Mouse (Mus musculus) lung, postnatal 4 days (tissue): ENCODE measurements around the gene Plcd3.
A peak's percentile ranks its signal among the peaks of the same experiment; 100 is the strongest.

ENCODE experiments used
- DNase-seq, 2 experiments: peaks; one replicate each; pipeline ENCODE4 v3.0.0; 2021

Gene Plcd3

DNA sequence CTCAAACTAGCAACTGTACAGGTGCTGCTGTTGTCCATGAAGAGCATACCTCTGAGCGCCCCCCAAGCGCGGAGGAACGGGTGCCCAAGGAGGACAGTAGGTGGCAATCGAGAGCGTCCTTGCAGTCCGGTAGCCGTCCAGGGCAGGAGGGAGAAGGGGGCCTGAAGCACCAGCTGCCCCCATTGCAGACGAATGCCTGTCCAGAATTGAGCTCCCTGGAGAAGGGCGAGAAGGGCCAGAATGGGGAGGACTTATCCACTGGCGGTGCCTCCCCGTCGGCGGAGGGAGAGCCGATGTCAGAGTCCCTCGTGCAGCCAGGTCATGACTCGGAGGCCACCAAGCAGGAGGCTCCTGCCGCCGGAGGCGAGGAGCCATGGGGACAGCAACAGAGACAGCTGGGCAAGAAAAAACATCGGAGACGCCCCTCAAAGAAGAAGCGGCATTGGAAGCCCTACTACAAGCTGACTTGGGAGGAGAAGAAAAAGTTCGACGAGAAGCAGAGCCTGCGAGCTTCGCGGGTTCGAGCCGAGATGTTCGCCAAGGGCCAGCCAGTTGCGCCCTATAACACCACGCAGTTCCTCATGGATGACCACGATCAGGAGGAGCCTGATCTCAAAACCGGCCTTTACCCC lies 15.6 kb upstream of the Plcd3 start:
- DNase-seq, result peak; percentile 86 to 87

DNA sequence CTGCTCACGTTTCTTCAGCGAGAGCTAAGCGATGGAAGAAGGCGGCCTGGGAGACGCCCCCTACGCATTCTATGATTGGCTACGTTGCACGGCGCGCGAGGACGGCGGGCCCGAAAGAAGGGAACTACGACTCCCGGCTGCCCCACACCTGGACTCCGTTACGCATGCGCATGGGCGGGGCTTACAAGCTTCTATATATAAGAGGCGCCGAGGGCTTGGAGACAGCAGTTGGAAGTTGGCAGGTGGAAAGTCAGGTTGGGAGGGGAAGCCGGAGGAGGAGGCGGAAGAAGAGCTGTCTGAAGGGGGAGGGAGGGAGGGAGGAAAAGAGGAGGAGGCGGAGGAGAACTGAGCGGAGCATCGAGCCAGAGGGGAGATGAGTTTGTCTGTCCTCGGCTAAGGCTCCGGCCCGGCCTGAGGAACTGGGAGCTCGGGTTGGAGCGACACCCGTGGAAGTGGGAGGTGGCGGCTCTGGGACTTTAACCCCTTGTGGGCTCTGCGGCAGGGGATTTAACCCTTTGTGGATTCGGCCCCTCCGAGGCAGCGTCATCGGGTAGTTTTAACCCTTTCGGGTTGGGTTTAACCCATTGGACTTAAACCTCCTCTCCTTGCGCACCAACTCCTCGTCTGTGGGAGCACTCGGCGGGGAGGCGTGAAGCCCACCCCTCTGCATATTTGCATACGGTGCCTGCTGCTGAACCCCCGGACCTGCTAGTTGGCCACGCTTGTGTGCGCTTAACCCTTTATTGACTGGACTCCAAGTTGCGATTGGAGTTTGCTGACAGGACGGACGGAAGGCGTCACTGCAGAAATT lies 14.8 kb upstream of the Plcd3 start, which contains the start of gene Hexim1:
TSS of gene Hexim1 (plus strand) at position 224 of the 811 bp plus-strand sequence.
- peak; percentile 100 for DNase-seq

DNA sequence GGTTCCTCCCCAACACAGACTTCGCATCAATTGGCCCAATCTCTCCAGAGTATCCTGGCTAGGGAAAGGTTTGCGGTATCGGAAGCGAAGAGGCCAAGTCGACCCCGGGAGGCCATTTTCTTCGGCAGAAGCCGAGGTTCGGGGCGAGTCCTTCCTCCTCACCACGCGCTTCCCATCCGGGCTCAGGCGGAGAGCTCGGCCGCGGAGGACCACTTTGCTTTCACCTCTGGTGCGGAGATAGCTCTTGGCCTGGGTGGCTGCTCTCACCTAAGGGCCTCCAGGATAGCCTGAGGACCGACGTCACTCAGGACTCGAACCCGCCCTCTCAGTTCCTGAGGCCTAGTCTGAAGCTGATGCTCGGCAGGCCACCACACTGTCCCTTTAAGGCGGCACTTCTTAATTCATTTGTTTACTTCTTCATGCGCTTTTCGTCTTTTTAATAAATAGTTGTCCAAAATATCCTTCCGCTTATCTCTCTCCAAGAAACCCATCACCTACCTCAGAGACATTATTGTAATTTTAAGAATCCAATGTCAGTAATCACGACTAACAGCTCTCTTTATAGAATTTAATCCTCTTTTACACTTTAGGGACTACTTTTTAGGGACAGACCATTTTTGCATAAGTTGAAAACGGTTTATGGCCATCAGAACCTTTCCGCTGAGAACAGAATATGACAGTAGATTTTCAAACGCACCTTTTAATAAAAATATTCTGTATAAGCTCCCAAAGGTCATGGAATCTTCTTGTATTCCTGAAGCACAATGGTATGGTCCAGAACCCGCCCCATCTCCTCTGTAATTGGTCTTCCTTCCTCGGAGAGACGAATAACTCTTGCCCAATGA lies 13.9 kb upstream of the Plcd3 start:
- peak; percentile 86 to 91 for DNase-seq

DNA sequence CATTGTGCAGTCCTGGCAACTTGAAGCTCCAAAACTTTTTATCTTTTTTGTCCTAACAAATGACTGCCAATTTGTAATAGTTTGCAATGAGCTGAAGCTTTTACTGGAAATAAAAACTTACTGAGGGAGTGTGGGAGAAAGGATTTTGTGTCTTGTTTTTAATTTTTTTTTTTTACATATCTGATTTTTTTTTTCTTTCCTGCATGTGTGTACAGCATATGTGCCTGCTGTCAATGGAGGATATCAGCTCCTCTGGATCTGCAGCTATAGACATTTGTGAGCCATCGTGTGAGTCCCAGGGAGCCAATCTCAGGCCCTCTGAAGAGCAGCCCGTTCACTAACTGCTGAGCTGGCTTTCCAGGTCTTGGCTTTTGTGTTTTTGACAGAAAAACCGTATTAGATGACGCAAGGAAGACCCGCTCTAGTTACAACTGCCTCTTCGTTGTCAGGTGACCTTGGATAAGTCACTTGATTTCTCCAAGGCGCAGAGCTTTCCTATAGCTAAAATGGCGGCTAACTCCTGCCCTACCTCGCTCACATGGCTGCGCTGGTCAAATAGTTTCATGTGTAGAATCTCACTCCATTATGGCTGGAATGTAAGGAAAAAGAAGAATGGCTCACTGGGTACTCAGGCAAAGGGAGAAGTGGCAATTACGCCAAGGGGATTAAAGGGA lies 12.9 kb upstream of the Plcd3 start:
- DNase-seq, result peak in 1 of 2 experiments; percentile 21

DNA sequence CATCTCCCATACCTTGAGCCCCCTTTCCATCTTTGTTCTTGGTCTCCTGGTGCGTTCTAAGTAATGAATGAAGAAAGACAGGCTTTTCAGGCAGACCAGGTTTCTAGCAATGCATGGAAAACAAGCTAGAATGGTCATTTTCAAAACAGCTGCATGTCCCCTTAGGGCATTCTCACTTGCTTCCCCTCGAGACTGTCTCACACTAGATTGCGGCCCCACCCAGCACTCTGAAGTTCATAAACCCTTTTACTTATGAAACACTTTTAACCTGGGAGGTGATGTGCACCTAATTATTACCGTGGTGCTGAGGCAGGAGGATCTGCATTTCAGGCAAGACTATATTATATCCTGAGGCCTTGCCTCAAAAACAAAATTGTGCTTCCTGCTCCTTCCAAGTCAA lies 12.3 kb upstream of the Plcd3 start:
- DNase-seq, result no peak

DNA sequence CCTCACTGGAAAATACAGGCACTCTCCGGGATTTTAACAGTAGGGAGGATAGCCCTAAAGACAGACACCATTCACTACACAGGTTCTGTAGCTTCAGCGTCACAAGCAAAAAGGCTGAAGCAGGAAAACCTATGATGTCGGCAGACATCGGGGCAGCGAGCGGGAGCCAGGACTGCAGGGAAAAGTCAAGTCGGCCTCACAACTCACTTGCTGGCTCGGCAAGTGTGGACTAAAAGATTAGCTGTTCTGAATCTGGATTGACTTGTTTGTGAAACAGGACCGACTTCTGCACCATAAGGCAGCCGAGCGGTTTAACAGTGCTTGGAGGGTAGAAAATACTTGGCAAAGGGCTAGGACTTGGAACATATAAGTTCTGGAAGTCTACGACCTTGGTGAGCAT lies 11.5 kb upstream of the Plcd3 start:
- DNase-seq, result peak in 1 of 2 experiments; percentile 21

DNA sequence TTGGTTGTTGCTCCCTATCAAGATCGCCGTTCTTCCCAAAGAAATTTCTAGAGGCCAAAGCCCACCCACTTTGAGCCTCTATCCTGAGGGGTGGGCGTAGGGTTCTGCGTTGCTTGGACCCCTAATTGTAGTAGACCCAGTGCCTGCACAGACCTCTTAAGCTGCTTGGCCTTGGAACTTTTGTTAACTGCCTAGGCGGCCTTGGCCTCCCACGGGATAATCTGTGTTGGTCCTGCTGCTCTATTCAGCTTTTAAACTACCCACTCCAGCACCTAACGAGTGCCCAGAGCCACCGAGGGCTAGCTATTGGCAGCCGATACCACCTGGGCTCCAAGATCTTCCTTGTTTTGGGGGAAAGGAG lies 11.1 kb upstream of the Plcd3 start:
- no peak for DNase-seq

DNA sequence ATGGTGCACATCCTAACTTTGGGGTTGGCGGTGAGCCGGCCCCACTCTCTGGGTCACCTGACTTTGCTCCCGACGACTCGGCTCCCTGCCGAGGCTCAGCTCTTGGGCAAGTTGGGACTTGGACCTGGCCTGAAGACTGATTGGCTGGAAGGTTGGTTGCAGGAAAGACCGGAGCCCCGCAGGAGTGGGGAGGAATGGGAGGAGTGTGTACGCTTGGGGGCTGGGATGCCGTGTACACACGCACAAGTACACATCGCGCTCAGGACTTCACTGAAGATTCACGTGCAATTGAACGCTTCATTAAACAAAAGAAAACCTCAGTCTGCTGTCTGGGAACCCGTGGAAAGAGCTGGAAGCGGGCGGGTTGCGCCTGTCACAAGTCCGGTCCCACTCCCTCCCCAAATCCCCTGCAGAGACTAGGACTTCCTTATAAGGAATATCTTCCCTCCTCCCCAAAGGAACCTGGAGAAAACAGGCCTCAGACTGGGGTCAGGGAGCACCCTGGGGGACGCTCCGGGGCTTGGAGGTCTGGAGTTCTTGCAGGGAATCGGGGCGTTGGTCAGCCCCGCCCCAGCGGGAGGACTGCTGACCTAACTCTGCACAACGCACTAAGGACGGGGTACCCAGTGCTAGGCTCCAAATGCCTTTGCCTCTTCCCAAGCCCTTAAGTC lies 10.6 kb upstream of the Plcd3 start:
- DNase-seq, result peak; percentile 77 to 89

DNA sequence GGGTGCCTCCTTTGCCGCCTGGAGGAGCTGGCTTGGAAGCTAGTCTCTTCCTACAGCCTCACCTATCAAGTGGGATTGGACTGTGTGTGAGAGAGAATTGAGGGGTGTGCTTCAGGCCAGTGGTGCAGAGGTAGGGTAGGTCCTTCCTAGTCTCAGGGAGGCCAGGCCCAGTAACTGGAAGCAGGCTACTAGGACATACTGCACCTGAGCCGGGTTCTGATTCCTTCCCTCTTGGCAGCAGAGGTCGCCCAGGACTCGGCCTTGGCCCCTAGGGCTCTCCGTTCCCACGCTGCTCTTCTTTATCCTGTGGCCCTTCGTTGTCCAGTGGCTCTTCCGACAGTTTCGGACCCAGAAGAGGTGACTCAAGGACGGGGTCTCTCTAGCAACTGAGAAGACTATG lies 9.8 kb upstream of the Plcd3 start:
- DNase-seq, result peak in 1 of 2 experiments; percentile 21

DNA sequence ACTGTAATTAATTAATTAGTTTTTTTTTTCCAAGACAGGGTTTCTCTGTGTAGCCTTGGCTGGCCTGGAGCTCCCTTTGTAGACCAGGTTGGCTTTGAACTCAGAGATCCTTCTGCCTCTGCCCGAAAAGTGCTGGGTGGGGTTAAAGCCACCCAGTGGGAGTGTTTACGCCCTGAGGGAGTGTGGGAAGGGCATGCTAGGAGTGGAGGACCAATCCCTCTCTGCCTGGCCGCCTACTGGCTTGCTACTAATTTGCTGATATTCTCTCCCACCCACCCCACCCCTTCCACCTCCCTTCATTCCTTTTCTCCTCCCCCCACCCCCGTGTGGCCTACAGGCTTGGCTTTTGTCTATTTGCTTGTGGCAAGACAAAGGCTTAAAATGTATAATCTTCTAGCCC lies 4.9 kb upstream of the Plcd3 start:
- DNase-seq, result no peak

DNA sequence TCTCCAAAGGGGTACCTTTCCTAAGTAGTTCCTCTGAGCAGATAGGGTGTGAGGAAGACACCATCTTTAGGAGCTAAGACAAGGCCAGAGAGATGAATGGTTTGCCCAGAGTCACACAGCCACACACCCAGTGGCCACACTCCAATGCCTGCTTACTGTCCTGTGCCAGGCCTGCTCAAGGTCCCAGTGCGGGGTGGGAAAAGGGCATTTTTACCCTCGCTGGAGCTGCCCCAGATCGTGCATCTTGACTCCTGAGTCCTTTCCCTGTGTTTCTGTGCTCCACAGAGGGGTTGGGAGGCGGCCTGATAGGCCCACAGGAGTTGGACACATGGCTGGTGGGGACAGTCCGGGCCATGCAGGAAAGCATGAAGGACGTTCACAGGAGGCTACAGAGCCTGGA lies 4.4 kb upstream of the Plcd3 start:
- no peak for DNase-seq

DNA sequence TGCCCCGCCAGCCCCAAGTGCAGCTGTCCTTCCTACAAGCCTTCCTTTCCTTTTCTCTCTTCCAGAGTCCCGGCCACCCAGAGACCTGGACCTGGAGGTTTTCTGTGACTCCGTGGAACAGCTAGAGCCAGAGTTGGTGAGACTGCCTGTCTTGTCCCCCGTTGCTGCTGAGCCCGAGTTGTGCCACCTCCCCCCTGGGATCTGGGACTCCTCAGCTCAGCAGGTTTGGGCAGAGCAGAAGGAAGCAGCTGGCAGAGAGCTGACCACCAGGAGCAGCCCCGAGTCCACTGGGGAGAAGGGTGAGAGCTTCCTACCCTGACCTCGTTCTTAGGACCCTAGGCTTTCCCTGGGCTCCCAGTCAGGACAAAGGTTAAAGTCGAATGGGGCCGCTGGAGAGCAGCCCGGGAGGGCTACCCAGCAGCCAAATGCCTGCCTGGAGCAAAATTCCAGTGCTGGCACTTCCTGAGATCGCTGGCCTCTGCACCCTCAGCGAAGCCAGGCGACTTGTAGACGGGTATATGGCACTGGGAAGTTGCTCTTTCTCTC lies 3.8 kb upstream of the Plcd3 start:
- no peak for DNase-seq

DNA sequence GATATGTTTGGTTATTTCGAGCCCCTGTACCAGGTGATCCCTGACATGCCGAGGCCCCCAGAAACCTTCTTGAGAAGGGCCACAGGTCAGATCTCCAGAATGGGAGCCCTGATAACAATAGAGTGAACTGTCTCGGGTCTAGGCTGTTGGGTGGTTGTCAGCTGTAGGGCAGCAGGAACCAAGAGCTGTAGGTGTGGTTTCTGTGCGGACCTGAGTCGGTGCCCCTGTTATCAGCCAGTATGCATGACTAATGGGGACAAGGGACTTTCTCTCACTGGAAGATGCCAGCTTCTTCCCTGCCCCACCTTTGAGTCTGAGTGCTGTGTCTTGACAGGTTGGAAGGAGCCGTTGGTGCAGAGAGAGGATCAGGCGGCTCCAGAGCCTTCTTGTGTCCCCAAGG lies 3.0 kb upstream of the Plcd3 start:
- no peak for DNase-seq

DNA sequence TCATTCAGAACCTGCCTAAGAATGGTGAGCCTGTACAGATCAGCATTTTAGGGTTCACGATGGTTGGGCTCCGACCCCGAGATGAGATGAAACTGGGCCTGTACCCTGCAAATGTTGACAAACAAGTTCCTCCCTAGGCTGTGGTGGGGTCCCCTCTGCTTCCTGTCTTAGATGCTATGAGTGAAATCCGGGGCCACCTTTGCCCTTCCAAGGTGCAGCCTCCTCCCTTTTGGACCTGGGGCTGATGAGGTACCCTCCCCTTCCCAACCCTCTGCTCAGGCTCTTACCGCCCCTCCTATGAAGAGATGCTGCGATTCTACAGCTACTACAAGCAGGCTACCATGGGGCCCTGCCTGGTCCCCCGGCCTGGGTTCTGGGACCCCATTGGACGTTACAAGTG lies 2.2 kb upstream of the Plcd3 start:
- DNase-seq, result peak in 1 of 2 experiments; percentile 22

DNA sequence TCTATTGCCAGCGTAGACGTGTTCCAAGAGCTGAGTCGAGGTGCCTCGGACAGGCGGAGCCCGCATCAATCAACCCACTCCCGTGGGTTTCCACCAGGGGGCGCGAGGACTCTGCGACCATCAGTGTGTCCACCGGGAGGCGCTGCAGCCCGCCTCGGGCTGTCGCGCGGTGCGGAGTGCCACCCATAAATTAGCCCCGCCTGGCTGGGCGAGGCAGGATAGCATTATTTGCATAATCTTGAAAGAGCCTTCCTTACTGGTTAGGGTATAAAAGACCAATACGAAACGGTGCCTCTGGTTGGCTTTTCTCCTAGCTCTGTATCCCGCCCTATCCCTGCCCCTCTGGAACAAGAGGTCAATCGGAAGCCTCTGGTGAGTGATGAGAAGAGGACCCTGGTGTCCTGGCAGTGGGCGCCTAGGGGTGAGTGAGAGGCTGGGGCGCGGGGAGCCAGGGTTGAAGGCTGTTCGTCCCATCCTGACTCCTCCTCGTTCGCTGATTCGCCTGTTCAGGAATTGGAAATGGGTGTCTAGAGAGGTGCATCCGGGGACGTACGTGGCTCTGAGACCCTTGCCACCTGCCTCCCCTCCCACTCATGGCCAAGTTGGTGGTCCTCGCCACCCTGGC lies 1.4 kb upstream of the Plcd3 start:
- DNase-seq, result peak; percentile 97 to 99

DNA sequence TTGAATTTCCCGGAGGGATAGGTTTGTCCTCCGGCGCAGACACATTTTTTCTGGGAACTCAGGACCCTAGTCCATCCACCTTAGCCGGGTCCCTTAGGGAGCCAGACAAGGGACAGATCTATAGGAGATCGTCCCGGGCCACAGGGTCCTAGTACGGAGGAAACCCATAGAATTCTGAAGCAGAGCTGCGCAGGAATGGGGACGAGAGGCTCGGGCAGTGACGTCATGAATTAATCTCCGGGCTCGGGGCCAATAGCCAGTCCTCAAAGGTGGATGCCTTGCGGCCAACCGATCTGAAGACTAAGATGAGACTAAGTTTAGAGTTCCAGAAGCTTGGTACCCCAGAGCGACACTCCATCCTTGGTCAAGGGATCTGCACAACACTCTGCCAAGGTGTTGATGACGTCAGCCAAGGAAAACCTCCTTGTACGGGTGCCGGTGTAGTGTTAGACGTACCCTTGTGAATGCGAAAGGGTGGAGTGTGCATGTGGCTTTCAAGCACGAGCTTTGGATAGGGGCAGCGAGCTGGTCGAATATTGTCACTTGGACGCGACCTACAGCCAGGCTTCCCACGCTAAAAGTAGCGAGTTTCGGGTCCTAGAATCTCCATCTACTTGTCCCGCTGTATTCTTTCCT lies 526 bp upstream of the Plcd3 start:
- peak; percentile 78 to 81 for DNase-seq

DNA sequence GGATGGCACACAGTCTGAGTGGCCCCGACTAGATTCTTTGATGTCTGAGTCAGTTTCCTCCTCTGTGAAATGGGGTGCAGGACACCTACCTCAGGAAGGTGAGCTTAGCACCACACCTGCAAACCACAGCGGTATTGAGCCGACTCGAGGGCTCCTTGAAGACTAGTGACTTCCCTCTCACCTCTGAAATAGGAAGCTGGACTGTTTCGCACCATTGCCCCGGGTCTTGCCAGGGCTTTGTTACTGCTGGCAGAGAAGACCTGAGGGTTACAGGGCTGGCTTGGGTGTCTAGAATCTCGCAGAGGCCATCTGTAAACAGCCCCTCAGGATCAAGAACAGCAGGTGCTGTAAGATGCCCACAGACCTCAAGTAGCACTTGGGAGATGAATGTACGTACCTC lies 1.1 kb downstream of the Plcd3 start:
- DNase-seq, result peak in 1 of 2 experiments; percentile 21

DNA sequence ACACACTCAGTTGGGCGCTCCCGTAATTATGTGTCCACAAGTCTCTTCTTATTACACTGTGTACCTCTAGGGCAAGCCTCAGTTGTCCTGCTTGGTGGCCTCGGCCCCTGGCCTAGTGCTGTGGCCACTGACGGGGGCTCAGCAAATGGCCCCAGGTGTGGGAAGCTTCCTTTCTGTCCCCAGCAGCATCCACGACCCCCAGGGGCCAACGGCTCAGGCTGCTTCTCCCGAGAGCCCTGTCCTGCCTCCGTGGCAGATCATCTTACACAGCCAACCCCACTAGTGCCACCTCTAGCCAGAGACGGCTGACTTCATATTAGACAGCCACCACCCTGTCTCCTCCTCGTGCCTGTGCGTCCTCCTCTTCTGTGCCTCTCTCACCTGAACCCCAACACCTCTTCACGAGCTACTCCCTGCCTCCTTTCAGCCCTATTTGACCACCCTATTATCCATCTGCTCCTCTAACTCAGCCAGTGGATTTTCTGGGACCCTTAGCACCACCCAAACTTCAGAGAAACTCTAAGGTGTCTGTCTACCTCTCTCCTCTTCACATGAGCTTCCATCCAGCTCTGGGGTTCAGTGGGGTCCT lies 2.0 kb downstream of the Plcd3 start:
- DNase-seq, result peak in 1 of 2 experiments; percentile 25

DNA sequence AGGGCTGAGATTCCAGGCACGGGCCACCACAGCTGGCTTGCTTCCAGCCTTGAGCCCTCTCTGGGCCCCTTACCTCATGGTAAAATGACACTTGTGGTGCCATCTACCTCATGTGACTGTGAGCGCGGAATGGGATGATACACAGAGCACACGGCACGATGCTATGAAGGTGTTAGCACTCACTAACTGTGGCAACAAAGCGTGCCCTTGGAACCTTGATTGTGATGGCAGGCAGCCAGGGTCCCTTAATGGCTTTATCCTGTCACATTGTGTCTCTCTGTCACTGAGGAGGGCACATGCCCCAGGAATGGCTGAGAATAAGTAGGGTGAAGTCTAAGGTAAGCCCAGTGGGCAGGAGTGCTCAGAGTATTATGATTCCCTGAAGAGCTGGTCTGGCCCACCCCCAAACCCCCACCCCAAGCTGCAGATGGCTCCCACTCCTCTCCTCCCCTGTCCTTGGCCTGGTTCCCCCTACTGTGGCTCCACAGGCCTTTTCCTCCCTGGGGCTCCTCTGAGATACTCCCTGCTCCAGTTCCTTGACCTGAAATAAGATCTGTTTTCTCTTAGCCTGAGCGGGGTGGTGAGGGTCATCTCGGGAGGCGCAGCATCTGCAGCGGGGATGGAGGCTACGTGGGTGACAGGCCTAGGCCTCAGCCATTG lies 2.8 kb downstream of the Plcd3 start:
- DNase-seq, result peak in 1 of 2 experiments; percentile 29
